ENCODE assay signal across 15 mouse cellular contexts in genomic region chr1:46937641-46938040, GRCm38 (mm10).
"Had no signal": no experiment of that assay in that cellular context is flagged by ENCODE, and none has a peak within 500 bp of the region (broad histone marks: within the 10 kb centered on the region; RNA-seq: fewer than 3 reads in every experiment).

No protein-coding gene starts in this region.

- H3K36me3 ChIP-seq: limb, embryonic 15.5 days; liver, embryonic 12.5 days; midbrain, embryonic 10.5 days; midbrain, embryonic 15.5 days; neural tube, embryonic 12.5 days; stomach, embryonic 15.5 days had no signal

- ATAC-seq: liver, embryonic 12.5 days; midbrain, embryonic 15.5 days had no signal

- H3K4me3 ChIP-seq: layer of hippocampus, adult 2 months; limb, embryonic 15.5 days; liver, embryonic 12.5 days; midbrain, embryonic 10.5 days; midbrain, embryonic 15.5 days; neural tube, embryonic 12.5 days; stomach, embryonic 15.5 days had no signal

- H3K9me3 ChIP-seq: limb, embryonic 15.5 days; liver, embryonic 12.5 days; midbrain, embryonic 10.5 days; midbrain, embryonic 15.5 days; stomach, embryonic 15.5 days had no signal

- H3K4me1 ChIP-seq: limb, embryonic 15.5 days; liver, embryonic 12.5 days; midbrain, embryonic 10.5 days; midbrain, embryonic 15.5 days; neural tube, embryonic 12.5 days; stomach, embryonic 15.5 days had no signal

- H3K4me2 ChIP-seq: limb, embryonic 15.5 days; liver, embryonic 12.5 days; lung, embryonic 14.5 days; midbrain, embryonic 15.5 days; neural tube, embryonic 12.5 days; stomach, embryonic 15.5 days had no signal

- DNase-seq: kidney, adult 11 months; kidney, adult 9 months; kidney, postnatal 36 days; lung, embryonic 14.5 days; lung, postnatal 10 days; lung, postnatal 4 days; thymus, postnatal 4 days had no signal

- H3K9ac ChIP-seq: limb, embryonic 15.5 days; liver, embryonic 12.5 days; lung, embryonic 14.5 days; midbrain, embryonic 15.5 days; neural tube, embryonic 12.5 days; stomach, embryonic 15.5 days had no signal

- H3K27me3 ChIP-seq: limb, embryonic 15.5 days; liver, embryonic 12.5 days; midbrain, embryonic 15.5 days; neural tube, embryonic 12.5 days; stomach, embryonic 15.5 days had no signal

- H3K27ac ChIP-seq: kidney, postnatal 0 days; layer of hippocampus, adult 2 months; limb, embryonic 15.5 days; liver, embryonic 12.5 days; midbrain, embryonic 10.5 days; midbrain, embryonic 15.5 days; neural tube, embryonic 12.5 days; stomach, embryonic 15.5 days had no signal
